Mouse (Mus musculus) G1E (cell line): ENCODE measurements around the gene Hba-a1. TPM values are rescaled to one million over a fixed set of nuclear protein-coding genes. Genes with fewer than 3 reads are reported as not detected.

Experiments
- ATAC-seq: 2 replicates; pipeline ENCODE4 v1.8.0; 2016; ENCODE audit warnings: mild to moderate bottlenecking; ENCODE audit not compliant: insufficient number of reproducible peaks, poor library complexity, low FRiP score, severe bottlenecking; ENCODE audit errors: extremely low read depth
- DNase-seq: peaks from one replicate; pipeline ENCODE4 v3.0.0; 2012; ENCODE audit warnings: low spot score
- H3K27me3 ChIP-seq: 2 replicates; pipeline ENCODE4 v1.6.1; 2012; ENCODE audit warnings: mild to moderate bottlenecking, low read length, inconsistent platforms; ENCODE audit not compliant: insufficient read depth
- H3K36me3 ChIP-seq: replicated peaks from 2 replicates; pipeline ENCODE3; 2012; ENCODE audit warnings: mild to moderate bottlenecking, inconsistent platforms
- H3K4me1 ChIP-seq: 2 replicates; pipeline ENCODE4 v1.6.1; 2012; ENCODE audit warnings: low read depth, low read length, inconsistent platforms, mixed read lengths; ENCODE audit not compliant: insufficient read depth
- H3K4me3 ChIP-seq: 2 replicates; pipeline ENCODE4 v1.5.1; 2012; ENCODE audit warnings: low read depth, mild to moderate bottlenecking, inconsistent platforms, low read length, moderate library complexity, mixed read lengths
- H3K9me3 ChIP-seq: replicated peaks from 2 replicates; pipeline ENCODE4 v1.6.1; 2012; ENCODE audit warnings: inconsistent platforms
- CTCF ChIP-seq: IDR thresholded peaks from 2 replicates; pipeline ENCODE4 v1.5.1; 2012; ENCODE audit warnings: low read depth, low read length, inconsistent platforms, mixed read lengths
- GATA1 ChIP-seq: IDR thresholded peaks from 2 replicates; pipeline ENCODE4 v1.6.1; 2012; ENCODE audit warnings: borderline replicate concordance, low read length, inconsistent platforms, mixed read lengths
- GATA2 ChIP-seq: IDR thresholded peaks from 2 replicates; pipeline ENCODE4 v1.6.1; 2012; ENCODE audit warnings: low read depth, low read length, inconsistent platforms, borderline replicate concordance
- POLR2AphosphoS5 ChIP-seq: IDR thresholded peaks from 2 replicates; pipeline ENCODE4 v1.6.1; 2012; ENCODE audit warnings: low read depth, low read length, inconsistent platforms; ENCODE audit not compliant: insufficient replicate concordance
- TAL1 ChIP-seq: conservative IDR thresholded peaks from 2 replicates; pipeline ENCODE4 v1.6.1; 2012; ENCODE audit warnings: low read depth, low read length, inconsistent platforms, mixed read lengths
- polyA plus RNA-seq: library from polyadenylated mRNA; stranded (reverse); fragments of >175 nt; gene quantifications from 2 replicates; pipeline ENCODE4 v1.2.3, GENCODE M21; 2012
- total RNA-seq, 2 experiments: library from RNA; stranded (forward) in 1 of 2; stranded (reverse) in 1 of 2; fragments of 200-1000 nt in 1 of 2; fragments of >200 nt in 1 of 2; fragmentation: Nextera tagmentation in 1 of 2; gene quantifications; 2 replicates each; pipeline ENCODE4 v1.2.3; 2014 to 2017

Hba-a1 gene
- total and polyA plus RNA-seq, 3 experiments = 242 to 4,410 (median 2,260) TPM

DNA sequence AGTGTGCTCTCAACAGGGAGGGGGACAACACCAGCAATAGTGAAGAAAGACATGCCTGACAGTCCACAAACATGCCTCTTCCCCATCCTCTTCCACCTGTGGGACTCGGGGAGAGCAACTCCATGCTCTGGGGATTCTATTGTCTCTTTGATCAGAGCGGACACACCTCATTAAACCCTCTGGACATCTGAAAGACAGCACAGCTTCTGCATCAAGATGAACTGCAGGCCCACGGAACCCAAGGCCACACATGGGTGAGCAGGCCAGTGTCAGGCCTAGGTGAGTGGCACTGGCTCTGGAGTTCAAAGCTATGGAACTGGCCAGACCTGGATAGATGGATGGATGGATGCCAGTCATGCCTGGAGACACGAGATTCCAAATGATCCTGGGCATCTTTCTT is 26.1 kb downstream of the Hba-a1 start:
- ATAC-seq (no peak), DNase-seq (no peak)
- no peaks in the 10 kb centered on the region for H3K9me3 ChIP-seq
- peaks cover 78% of the 10 kb centered on the region for H3K27me3 ChIP-seq
- no peak for TF ChIP-seq GATA2
- TF ChIP-seq GATA1 = no peak
- no peak for TF ChIP-seq POLR2AphosphoS5
- no peak for TF ChIP-seq CTCF
- no peak for TF ChIP-seq TAL1
- H3K4me1 ChIP-seq = peaks cover 22% of the 10 kb centered on the region
- H3K4me3 ChIP-seq = no peak overlapping the region
- no peaks in the 10 kb centered on the region for H3K36me3 ChIP-seq

DNA sequence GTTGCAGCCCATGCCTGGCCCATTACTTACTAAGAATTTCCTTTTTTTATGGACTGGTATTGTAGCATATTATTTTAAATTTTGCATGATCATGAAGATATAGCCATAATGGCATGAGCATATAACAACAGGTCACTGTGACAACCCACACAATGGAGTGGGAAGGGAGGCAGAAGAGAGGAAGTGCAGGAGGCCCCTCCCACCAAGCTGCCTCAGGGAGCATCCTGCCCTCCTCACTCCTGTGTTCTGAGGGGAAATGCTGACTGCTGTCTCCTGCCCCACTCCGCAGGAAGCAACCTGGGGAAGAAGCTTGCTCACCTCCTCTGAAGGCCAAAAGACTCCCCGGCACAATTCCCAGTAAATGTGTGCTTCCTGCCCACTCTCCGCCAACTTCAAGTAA is 26.6 kb downstream of the Hba-a1 start:
- TF ChIP-seq GATA1 (no peak), CTCF (no peak), GATA2 (no peak), POLR2AphosphoS5 (no peak), TAL1 (no peak)
- Histone ChIP-seq H3K27me3 (peaks cover 80% of the 10 kb centered on the region), H3K4me3 (no peak overlapping the region), H3K36me3 (no peaks in the 10 kb centered on the region), H3K9me3 (no peaks in the 10 kb centered on the region), H3K4me1 (peaks cover 22% of the 10 kb centered on the region)
- DNase-seq = no peak
- ATAC-seq = no peak

DNA sequence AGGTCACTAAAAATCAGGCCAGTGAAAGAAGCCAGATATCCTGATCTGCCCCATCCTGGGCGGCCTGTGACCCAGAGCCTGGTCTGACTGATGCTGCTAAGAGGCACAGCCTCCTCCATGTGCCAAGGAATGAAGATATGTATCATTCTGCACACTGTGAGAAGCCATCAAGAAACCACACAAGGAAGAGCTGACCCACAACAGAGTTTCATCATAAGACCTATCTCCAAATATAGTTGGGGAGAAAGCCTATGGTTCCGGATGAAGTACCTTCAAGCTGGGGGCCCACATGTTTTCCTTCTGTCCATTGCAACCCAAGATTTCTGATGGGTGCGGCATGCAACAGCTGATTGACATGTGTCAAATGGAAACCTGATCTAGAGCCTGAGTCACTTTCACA is 32.7 kb downstream of the Hba-a1 start:
- ATAC-seq (no peak), DNase-seq (no peak)
- Histone ChIP-seq H3K4me3 (no peak overlapping the region), H3K4me1 (peaks cover 19% of the 10 kb centered on the region), H3K9me3 (no peaks in the 10 kb centered on the region), H3K36me3 (no peaks in the 10 kb centered on the region), H3K27me3 (peaks cover 80% of the 10 kb centered on the region)
- TF ChIP-seq GATA1 = no peak
- TF ChIP-seq GATA2 = no peak
- no peak for TF ChIP-seq CTCF
- no peak for TF ChIP-seq POLR2AphosphoS5
- no peak for TF ChIP-seq TAL1

DNA sequence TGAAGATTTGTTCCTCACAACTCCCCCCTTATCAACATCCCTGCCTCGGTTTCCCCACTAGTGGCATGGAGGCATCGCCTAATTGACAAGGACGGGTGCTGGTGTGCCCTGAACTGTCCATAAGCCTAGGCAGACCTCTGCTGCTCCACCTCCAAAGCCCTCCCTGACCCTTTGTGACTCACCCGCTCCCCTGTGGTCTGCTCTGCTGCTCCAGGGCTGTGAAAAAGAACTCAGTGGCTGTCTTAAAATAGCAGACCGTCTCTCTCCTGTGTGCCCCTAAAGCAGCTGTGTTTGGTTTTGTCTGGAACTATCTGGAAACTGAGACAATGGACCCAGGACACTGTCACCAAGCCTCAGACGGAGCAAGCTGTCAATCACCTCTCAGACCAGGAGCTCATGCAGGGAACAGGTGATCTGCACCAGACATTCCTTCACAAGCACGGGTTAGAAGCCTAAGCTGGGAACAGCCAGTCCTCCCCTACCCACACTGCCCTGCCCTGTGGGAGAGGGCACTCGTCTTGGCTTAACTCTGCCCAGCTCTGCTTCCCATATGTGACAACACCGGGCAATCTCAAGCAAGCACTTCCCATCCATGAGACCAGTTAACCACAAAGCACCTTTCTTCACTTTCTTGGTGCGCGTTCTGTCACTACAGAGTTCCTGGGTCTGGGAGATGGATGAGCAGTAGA is 37.3 kb downstream of the Hba-a1 start:
- H3K36me3 ChIP-seq = no peaks in the 10 kb centered on the region
- H3K4me1 ChIP-seq = peaks cover 16% of the 10 kb centered on the region
- no peak for ATAC-seq
- TF ChIP-seq GATA2 (no peak), GATA1 (no peak), POLR2AphosphoS5 (no peak), TAL1 (no peak)
- no peak for DNase-seq
- H3K4me3 ChIP-seq = no peak overlapping the region
- H3K9me3 ChIP-seq = no peaks in the 10 kb centered on the region
- H3K27me3 ChIP-seq = peaks cover 61% of the 10 kb centered on the region

DNA sequence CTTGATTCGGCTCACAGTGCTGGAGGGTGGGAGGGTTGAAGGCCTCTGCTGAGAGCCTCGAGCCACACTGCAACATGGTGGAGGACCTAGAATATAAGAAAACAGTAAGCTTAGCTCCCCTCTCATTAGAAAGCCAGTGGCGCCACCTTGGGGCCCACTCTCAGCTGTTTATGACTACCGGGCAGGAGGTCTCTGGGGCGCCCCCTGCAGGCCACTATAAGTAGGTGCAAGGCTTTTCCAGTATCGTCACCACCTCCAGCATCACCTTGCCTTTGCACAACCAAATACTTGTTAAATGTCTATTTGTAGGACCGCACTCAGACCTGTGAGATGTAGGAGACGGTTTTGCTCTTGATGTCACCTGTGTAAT is 37.9 kb downstream of the Hba-a1 start:
- peaks cover 16% of the 10 kb centered on the region for H3K4me1 ChIP-seq
- TF ChIP-seq CTCF = peak; percentile 80
- no peak for TF ChIP-seq GATA2
- no peak for TF ChIP-seq POLR2AphosphoS5
- H3K9me3 ChIP-seq = no peaks in the 10 kb centered on the region
- ATAC-seq (peak; percentile 28; the same call in 1 of the 2 replicates), DNase-seq (peak; percentile 43)
- H3K36me3 ChIP-seq = no peaks in the 10 kb centered on the region
- peaks cover 56% of the 10 kb centered on the region for H3K27me3 ChIP-seq
- no peak overlapping the region for H3K4me3 ChIP-seq

DNA sequence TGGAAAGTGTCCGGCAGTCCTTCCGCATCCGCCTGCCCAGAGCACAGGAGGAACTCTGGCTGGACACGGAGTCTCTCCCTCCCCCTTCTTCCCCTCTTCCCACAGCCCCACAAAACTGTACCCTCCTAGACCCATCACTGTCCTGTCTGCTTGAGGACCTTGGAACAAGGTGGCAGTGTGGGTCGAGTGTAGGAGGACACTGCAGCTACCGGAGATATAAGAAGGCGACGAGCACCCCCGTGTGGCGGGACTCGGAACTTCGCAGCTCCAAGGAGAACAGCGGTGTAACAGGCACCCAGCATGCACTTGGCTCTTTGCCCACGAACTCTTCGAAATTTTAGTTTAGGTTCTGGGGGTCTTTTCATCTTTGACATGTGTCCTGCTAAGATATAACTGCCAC is 41.3 kb downstream of the Hba-a1 start:
- TF ChIP-seq POLR2AphosphoS5 (no peak), GATA2 (no peak), CTCF (peak; percentile 85)
- peak; percentile 45 for DNase-seq
- peaks cover 16% of the 10 kb centered on the region for H3K4me1 ChIP-seq
- H3K36me3 ChIP-seq = no peaks in the 10 kb centered on the region
- no peaks in the 10 kb centered on the region for H3K9me3 ChIP-seq
- H3K27me3 ChIP-seq = peaks cover 47% of the 10 kb centered on the region
- no peak for ATAC-seq
- no peak overlapping the region for H3K4me3 ChIP-seq

DNA sequence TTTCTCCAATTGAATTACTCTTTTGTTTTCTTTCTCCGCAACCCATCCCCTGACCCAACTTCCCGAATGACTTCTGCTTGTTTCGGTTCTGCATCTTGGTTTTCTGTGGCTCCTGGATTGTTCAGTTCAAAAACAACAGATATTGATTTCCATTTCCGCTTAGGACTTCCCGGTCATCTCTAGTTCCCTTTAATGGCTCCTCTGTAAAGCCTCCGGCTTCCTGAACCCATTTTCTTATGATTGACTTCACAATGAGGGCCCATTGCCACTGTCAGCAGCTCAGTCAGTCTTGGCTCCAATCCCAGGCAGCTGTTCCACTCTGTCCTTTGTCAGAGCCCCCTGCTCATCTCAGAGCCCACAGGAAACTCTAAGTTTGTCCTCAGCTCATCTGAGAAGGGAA is 47.8 kb downstream of the Hba-a1 start:
- TF ChIP-seq GATA2 = no peak
- Histone ChIP-seq H3K36me3 (no peaks in the 10 kb centered on the region), H3K27me3 (peaks cover 29% of the 10 kb centered on the region), H3K4me3 (no peak overlapping the region), H3K9me3 (0 out of 2 replicates have a peak, but pooled peaks cover 2% of the 10 kb centered on the region), H3K4me1 (no peaks in the 10 kb centered on the region)
- no peak for DNase-seq
- ATAC-seq = no peak
